In the genomic region with DNA sequence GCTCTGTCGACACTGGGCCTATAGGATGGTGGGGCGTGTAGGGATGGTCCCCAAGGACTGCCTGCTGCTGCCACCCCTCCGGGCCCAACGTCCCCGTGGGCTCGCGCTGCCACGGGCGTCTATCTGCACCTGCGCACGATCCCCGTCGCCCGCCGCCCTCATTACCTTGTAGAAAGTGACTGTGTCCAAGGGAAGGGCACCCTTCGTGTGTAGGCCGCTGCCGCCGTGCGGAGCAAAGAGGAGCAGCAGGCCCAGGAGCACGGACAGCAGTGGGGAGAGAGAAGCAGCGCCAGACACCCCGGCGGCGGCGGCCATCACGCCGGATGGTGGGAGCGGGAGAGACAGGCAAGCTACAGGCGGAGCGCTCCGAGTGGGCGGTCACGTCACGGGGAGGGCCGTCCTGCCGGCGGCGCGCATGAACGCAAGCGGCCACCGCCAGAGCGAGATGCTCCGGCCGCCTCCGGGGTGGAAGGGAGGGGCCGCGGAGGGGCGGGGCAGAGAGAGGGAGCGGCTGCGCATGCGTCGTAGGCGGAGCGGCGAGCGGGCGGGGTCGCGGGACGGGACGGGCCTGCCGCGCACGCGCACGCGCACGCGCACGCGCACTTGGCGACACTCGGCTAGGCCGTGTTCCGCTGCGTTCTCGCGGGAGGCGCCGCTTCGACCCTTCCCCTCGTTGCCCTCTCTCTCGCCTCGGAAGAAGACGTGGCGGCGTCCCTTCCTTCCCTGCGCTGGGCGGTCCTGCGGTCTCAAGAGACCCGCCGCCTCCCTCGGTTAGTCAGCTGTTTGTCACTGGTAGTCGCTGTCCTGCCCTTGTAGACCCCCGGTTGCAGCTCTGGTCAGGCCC, we compare ENCODE assay signal across 8 mouse cellular contexts. TPM values are rescaled to one million over a fixed set of nuclear protein-coding genes. Genes with fewer than 3 reads are reported as not detected.
A peak's percentile ranks its signal among the peaks of the same experiment; 100 is the strongest.
DNase-seq lines count a peak whose midpoint lies in the region; ATAC-seq and TF ChIP-seq lines count a peak whose summit lies in the region.

Erp29 (minus strand) TSS at position 481 of the 844 bp plus-strand sequence.

- peak within 1 kb of the TSS; percentile 97 for H3K27ac ChIP-seq in heart, embryonic 12.5 days (ENCODE audit: poor library complexity, severe bottlenecking)
- peak within 1 kb of the TSS; percentile 97 for H3K27ac ChIP-seq in kidney, postnatal 0 days
- H3K27ac ChIP-seq in liver, embryonic 11.5 days (ENCODE audit: low read depth, low read length), result peak within 1 kb of the TSS; percentile 91
- H3K27ac ChIP-seq in stomach, embryonic 14.5 days (ENCODE audit: low read length), result peak within 1 kb of the TSS; percentile 94

- DNase-seq in brain, embryonic 14.5 days (ENCODE audit: low read depth), result peak; percentile 98
- DNase-seq in kidney, postnatal 0 days (ENCODE audit: low spot score), result peak; percentile 98
- DNase-seq in liver, embryonic 11.5 days (ENCODE audit: low spot score), result peak; percentile 99
- DNase-seq in naive thymus-derived CD4-positive, alpha-beta T cell, adult 2 months (ENCODE audit: low read depth), result peak; percentile 99

- TF ChIP-seq CTCF in C2C12 (IDR thresholded peaks at IDR 0.05; ENCODE audit: control insufficient read depth, insufficient read depth, insufficient read length), result no peak
- TF ChIP-seq CTCF in brain, embryonic 14.5 days (IDR thresholded peaks at IDR 0.05; ENCODE audit: borderline replicate concordance, extremely low read depth, insufficient read depth, insufficient read length), result no peak
- peak; percentile 33; the same call in 1 of the 2 replicates for TF ChIP-seq CTCF in kidney, postnatal 0 days (IDR thresholded peaks at IDR 0.05; ENCODE audit: low read depth)

- H3K9me3 ChIP-seq in erythroblast, embryonic 14.5 days (ENCODE audit: control insufficient read depth, low read length), result no peaks in the 10 kb centered on the region; the same call in 1 of the 2 replicates
- no peaks in the 10 kb centered on the region for H3K9me3 ChIP-seq in heart, embryonic 12.5 days (replicated peaks)
- H3K9me3 ChIP-seq in kidney, postnatal 0 days (replicated peaks; ENCODE audit: low read length), result no peaks in the 10 kb centered on the region
- H3K9me3 ChIP-seq in liver, embryonic 11.5 days (ENCODE audit: control insufficient read depth, low read length), result no peaks in the 10 kb centered on the region
- H3K9me3 ChIP-seq in stomach, embryonic 14.5 days (ENCODE audit: control insufficient read depth, low read depth, low read length), result no peaks in the 10 kb centered on the region

- H3K9ac ChIP-seq in heart, embryonic 12.5 days, result peak within 1 kb of the TSS; percentile 95
- peak within 1 kb of the TSS; percentile 90 for H3K9ac ChIP-seq in kidney, postnatal 0 days (ENCODE audit: low read depth, low read length)
- H3K9ac ChIP-seq in liver, embryonic 11.5 days (ENCODE audit: low read depth, low read length), result peak within 1 kb of the TSS; percentile 97
- H3K9ac ChIP-seq in stomach, embryonic 14.5 days (replicated peaks; ENCODE audit: low read depth, low read length), result peak within 1 kb of the TSS; percentile 97

- H3K79me2 ChIP-seq in C2C12 (ENCODE audit: control insufficient read depth, insufficient read depth), result peaks cover 54% of the 10 kb centered on the region

- ATAC-seq in heart, embryonic 12.5 days (ENCODE audit: insufficient number of reproducible peaks, low FRiP score), result peak; percentile 95
- peak; percentile 91 for ATAC-seq in kidney, postnatal 0 days (replicated peaks; ENCODE audit: low FRiP score, low read depth)
- peak; percentile 89 for ATAC-seq in liver, embryonic 11.5 days (replicated peaks; ENCODE audit: low FRiP score)
- ATAC-seq in stomach, embryonic 14.5 days (ENCODE audit: insufficient number of reproducible peaks, insufficient read depth, low FRiP score, low read depth), result peak; percentile 94

- peak within 1 kb of the TSS; percentile 89 for H3K4me3 ChIP-seq in C2C12 (ENCODE audit: insufficient read depth, poor library complexity, severe bottlenecking)
- peak within 1 kb of the TSS; percentile 92 for H3K4me3 ChIP-seq in erythroblast, embryonic 14.5 days (replicated peaks)
- peak within 1 kb of the TSS; percentile 95 for H3K4me3 ChIP-seq in heart, embryonic 12.5 days
- H3K4me3 ChIP-seq in kidney, postnatal 0 days (replicated peaks; ENCODE audit: low read depth, low read length), result peak within 1 kb of the TSS; percentile 91
- peak within 1 kb of the TSS; percentile 74 for H3K4me3 ChIP-seq in liver, embryonic 11.5 days (ENCODE audit: low read depth, low read length)
- H3K4me3 ChIP-seq in stomach, embryonic 14.5 days (ENCODE audit: low read depth, low read length), result peak within 1 kb of the TSS; percentile 89

- H3ac ChIP-seq in C2C12 (ENCODE audit: control insufficient read depth, insufficient read length, low read depth), result peak within 1 kb of the TSS; percentile 92

- H3K4me2 ChIP-seq in heart, embryonic 12.5 days, result peak within 1 kb of the TSS; percentile 73
- peak within 1 kb of the TSS; percentile 92 for H3K4me2 ChIP-seq in kidney, postnatal 0 days (ENCODE audit: low read length)
- peak within 1 kb of the TSS; percentile 87 for H3K4me2 ChIP-seq in liver, embryonic 11.5 days
- peak within 1 kb of the TSS; percentile 80 for H3K4me2 ChIP-seq in stomach, embryonic 14.5 days (replicated peaks; ENCODE audit: low read depth, low read length)

- peaks cover 64% of the 10 kb centered on the region for H3K4me1 ChIP-seq in erythroblast, embryonic 14.5 days (ENCODE audit: control insufficient read depth)
- H3K4me1 ChIP-seq in heart, embryonic 12.5 days (replicated peaks), result peaks cover 33% of the 10 kb centered on the region
- H3K4me1 ChIP-seq in kidney, postnatal 0 days (replicated peaks; ENCODE audit: insufficient read depth, low read length), result peaks cover 18% of the 10 kb centered on the region
- peaks cover 28% of the 10 kb centered on the region for H3K4me1 ChIP-seq in liver, embryonic 11.5 days (replicated peaks; ENCODE audit: control insufficient read depth, insufficient read depth, low read length)
- H3K4me1 ChIP-seq in stomach, embryonic 14.5 days (ENCODE audit: control insufficient read depth, insufficient read depth, low read length), result peaks cover 25% of the 10 kb centered on the region

- under 1% methylated on average over 84 of the region's 97 CpGs for WGBS in heart, embryonic 12.5 days
- under 1% methylated on average over 72 of the region's 97 CpGs for WGBS in kidney, postnatal 0 days
- under 1% methylated on average over 86 of the region's 97 CpGs for WGBS in liver, embryonic 11.5 days
- WGBS in stomach, embryonic 14.5 days, result under 1% methylated on average over 92 of the region's 97 CpGs

- H3K79me3 ChIP-seq in C2C12 (ENCODE audit: low read depth), result peaks cover 25% of the 10 kb centered on the region

- peaks cover 27% of the 10 kb centered on the region for H3K36me3 ChIP-seq in C2C12 (ENCODE audit: control insufficient read depth, insufficient read depth)
- peaks cover 45% of the 10 kb centered on the region for H3K36me3 ChIP-seq in erythroblast, embryonic 14.5 days (ENCODE audit: control insufficient read depth)
- peaks cover 29% of the 10 kb centered on the region for H3K36me3 ChIP-seq in heart, embryonic 12.5 days
- peaks cover 3% of the 10 kb centered on the region for H3K36me3 ChIP-seq in kidney, postnatal 0 days (ENCODE audit: insufficient read depth, low read length)
- peaks cover 18% of the 10 kb centered on the region for H3K36me3 ChIP-seq in liver, embryonic 11.5 days (ENCODE audit: control insufficient read depth, insufficient read depth, low read length)
- peaks cover 17% of the 10 kb centered on the region for H3K36me3 ChIP-seq in stomach, embryonic 14.5 days (ENCODE audit: control insufficient read depth, insufficient read depth, low read length)

- TF ChIP-seq POLR2A in brain, embryonic 14.5 days (IDR thresholded peaks at IDR 0.05; ENCODE audit: borderline replicate concordance, extremely low read depth, insufficient read depth, insufficient read length, poor library complexity, severe bottlenecking), result peak; percentile 94

- no peaks in the 10 kb centered on the region for H3K27me3 ChIP-seq in C2C12 (ENCODE audit: control insufficient read depth, insufficient read depth, insufficient read length)
- H3K27me3 ChIP-seq in erythroblast, embryonic 14.5 days (ENCODE audit: control insufficient read depth), result no peaks in the 10 kb centered on the region
- no peaks in the 10 kb centered on the region for H3K27me3 ChIP-seq in heart, embryonic 12.5 days (replicated peaks)
- H3K27me3 ChIP-seq in kidney, postnatal 0 days (ENCODE audit: insufficient read depth, low read length), result no peaks in the 10 kb centered on the region
- H3K27me3 ChIP-seq in liver, embryonic 11.5 days (replicated peaks; ENCODE audit: control insufficient read depth, insufficient read depth, low read length), result no peaks in the 10 kb centered on the region
- no peaks in the 10 kb centered on the region for H3K27me3 ChIP-seq in stomach, embryonic 14.5 days (ENCODE audit: control insufficient read depth, insufficient read depth, low read length)

TF ChIP-seq in C2C12, 6 proteins besides CTCF, POLR2A, EP300 and RAD21:
- TF ChIP-seq MYOD1 (IDR thresholded peaks at IDR 0.05; ENCODE audit: control insufficient read depth, insufficient read length, low read depth) (no peak), CEBPB (IDR thresholded peaks at IDR 0.05; ENCODE audit: low read depth) (no peak), FOSL1 (IDR thresholded peaks at IDR 0.05; ENCODE audit: insufficient read depth, low read length, poor library complexity, severe bottlenecking) (no peak), USF1 (IDR thresholded peaks at IDR 0.05; ENCODE audit: low read depth) (no peak), MYOG (IDR thresholded peaks at IDR 0.05; ENCODE audit: control insufficient read depth, extremely low read depth, insufficient read length) (no peak), MAX (IDR thresholded peaks at IDR 0.05) (no peak)
TF ChIP-seq in C2C12: peak in this region for 0.

RNA-seq across cellular contexts. Expression of gene Erp29, which starts in this region (rescaled TPM):
- 109 TPM for polyA plus RNA-seq in C2C12 (2012; fragmentation: generic; extraction: Trizol)
- polyA plus RNA-seq in brain, embryonic 14.5 days (2012; rRNA removed), result 110 and 121 TPM in 2 replicates
- polyA plus RNA-seq in erythroblast, embryonic 14.5 days (2012), result 14.1 and 15.8 TPM in 2 replicates
- polyA plus RNA-seq in heart, embryonic 12.5 days (2016; fragmentation: Nextera tagmentation; extraction: Ambion mirVana), result 152 TPM in 2 replicates
- 190 and 195 TPM in 2 replicates for polyA plus RNA-seq in kidney, postnatal 0 days (2015; fragmentation: Nextera tagmentation; extraction: Ambion mirVana)
- polyA plus RNA-seq in liver, embryonic 11.5 days (2014; fragmentation: Nextera tagmentation; extraction: Ambion mirVana), result 168 and 175 TPM in 2 replicates
- polyA plus RNA-seq in stomach, embryonic 14.5 days (2014; fragmentation: Nextera tagmentation; extraction: Ambion mirVana), result 132 and 140 TPM in 2 replicates

Comparison
In these comparisons a context has a peak if more than half of its experiments do, and no peak if none do; other contexts are left out.
1. Peak in every context shown above with its lines: DNase-seq, ATAC-seq, H3K4me3 ChIP-seq and H3K27ac ChIP-seq.